Mouse (Mus musculus): Measurements from ENCODE around the gene Vmn1r89. TPM values are rescaled to one million over a fixed set of nuclear protein-coding genes. Genes with fewer than 3 reads are reported as not detected.
A peak's percentile ranks its signal among the peaks of the same experiment; 100 is the strongest.

Gene Vmn1r89
- not detected for total RNA-seq (2021)
- long read RNA-seq, experiment 1 = 0 reads
- long read RNA-seq, experiment 2 = 0 reads

DNA sequence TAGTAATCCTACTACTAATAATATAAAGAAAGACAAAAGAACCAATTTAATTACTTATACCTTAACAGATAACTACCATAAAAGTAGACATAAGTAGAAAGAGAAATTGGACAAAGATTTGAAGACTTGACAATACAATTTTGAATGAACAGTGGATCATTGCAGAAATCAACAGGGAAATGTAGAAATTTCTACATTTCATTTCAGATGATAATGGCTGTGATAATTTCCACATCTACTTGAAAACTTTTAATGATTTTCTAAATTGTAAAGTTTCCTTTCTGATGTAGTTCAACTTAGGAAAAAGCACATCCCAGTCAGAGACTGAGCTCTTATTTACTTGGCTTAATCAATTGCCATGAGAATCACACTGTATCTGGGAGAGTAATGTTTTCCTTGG, at the start of gene Vmn1r89:
Gene Vmn1r89 (plus strand): TSS at position 301 of the 400 bp plus-strand sequence.
- DNase-seq = no peak

DNA sequence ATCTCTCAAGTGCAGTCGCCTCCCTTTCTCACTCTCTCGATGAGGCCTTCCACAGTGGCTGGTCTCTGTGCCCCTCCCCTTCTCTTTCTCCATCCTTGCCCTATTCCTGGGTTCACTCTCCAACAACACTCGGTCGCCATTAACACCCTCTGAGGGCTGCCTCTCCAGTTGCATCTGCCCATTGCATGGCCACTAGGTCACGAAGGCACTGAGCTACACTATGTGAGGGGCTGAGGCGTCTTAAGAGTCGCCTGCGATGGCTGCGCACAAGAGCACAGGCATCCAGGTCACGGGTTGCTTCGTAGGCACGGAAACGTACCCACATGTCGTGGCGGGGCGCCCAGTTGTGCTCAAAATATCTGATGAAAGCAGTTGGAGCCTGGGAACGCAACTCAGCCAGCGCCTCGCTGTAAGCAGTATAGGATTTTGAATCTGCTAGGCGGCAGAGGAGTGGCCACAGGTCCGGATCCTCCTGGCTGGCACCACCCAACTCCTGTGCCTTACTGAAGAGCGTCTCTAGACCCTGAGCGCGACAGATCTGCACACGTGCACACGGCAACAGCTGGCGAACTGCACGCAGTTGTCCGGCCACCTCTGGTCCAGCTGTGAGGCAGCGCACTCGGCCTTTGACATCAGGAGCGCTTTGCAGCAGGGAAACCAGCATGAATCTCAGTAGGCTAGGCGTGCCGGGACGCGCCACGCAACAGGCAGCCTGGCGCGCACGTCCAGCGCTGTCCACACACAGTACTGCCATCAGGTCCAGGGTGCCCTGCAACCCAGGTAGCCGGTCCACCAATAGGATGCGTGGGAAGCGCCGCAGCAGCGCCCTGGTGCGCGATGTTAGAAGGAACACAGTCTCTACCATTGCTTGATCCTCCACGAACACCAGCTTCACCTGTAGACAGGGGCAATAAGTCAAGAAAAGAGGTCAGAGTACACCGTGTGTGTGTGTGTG, 48.2 kb downstream of the Vmn1r89 start:
- DNase-seq = peak in 1 of 2 experiments; percentile 14

DNA sequence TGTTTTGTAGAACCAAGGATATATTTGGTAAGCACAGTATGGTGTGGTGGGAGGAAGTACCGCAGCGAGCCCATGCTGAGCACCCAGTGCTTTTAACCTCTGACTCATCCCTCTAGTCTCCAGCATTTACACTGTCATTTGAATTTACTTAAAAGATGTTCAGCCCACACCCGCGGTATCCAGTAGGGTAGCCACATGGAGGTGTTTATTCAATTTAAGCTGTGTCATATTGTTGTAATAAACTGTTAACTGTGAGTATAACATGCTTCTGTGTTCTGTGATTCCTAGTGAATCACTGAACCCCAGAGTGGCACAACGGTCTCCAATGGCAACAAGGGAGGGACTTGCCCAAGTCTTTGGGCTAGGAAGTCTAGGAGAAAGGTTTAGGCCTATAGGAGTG, 51.0 kb downstream of the Vmn1r89 start:
- DNase-seq = no peak

DNA sequence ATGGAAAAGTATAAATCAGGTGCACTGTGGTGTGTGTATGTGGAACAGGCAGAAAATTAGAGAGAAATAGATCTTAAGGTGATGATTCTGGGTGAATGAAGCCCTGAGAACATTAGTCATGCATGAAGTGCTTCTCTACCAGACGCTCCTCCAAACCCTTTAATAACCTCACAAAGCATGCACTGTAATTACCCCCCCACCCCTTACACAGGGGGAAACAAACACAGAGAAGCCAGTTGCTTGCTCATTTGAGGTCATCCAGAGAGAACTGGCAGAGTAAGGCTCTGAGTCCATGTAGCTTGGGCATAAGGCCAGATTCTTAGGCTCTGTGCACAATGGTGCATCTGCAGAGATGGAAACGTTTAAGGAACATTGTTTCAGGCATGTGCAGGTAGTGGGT, 51.6 kb downstream of the Vmn1r89 start:
- no peak for DNase-seq

DNA sequence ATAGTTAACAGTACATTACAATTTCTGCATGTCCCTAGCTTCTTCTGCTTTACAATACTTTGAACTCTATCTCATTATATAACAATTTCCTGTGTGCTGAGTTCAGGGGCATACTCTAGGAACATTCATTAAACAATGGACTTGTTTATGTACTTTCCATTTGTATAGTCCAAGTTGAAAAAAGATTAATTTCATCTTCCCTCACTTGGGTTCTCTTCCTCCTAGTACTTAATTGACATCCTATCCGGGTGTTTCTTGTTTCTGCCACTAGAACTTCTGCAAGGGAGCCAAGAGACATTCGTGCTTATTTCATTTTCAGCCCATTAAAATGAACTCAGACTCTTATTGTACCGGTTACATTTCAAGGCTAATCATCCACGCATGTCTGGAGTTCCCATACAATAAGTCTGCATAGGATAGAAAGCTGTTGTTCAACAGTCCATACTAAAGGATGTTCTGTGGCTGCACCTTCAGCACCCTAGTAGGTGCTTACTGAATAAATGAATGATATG, 56.0 kb downstream of the Vmn1r89 start:
- no peak for DNase-seq

DNA sequence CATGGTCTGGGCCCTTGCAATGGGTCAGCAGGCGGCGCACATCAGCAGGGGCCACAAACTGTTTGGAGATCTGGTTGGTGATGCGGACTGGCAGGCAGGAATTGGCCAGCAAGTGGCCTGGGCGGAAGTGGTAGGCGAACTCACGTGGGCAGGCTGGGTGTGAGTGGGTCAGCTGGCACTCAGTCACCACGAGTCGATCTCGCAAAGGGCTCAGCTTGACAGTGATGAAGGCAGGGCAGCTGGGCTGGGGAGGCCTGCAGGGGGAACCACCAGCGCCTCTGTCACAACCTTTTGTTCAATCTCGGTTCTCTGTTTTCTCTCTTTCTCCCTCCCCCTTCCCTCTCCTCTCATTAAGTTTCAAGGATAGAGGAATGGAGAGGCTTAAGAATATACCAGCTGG, 56.6 kb downstream of the Vmn1r89 start:
- no peak for DNase-seq

Other genes starting within 250 kb of the Vmn1r89 start
- 1 to 10 TPM; 2.3 to 2.4 TPM for gene Zfp324, start 247.2 kb upstream of the Vmn1r89 start, total RNA-seq (2021)
- gene Zfp446, start 235.2 kb upstream of the Vmn1r89 start, total RNA-seq (2021) = 1 to 10 TPM; 2.1 to 2.2 TPM
- not detected for gene Slc27a5, start 214.8 kb upstream of the Vmn1r89 start, total RNA-seq (2021)
- 10 to 100 TPM; 93.5 to 96.6 TPM for gene Trim28, start 213.9 kb upstream of the Vmn1r89 start, total RNA-seq (2021)
- gene Zbtb45, start 203.0 kb upstream of the Vmn1r89 start, total RNA-seq (2021) = 1 to 10 TPM; 7.3 to 7.4 TPM
- gene Chmp2a, start 178.2 kb upstream of the Vmn1r89 start, total RNA-seq (2021) = 100 to 1,000 TPM; 132 to 164 TPM
- 100 to 1,000 TPM; 177 to 187 TPM for gene Ube2m, start 174.7 kb upstream of the Vmn1r89 start, total RNA-seq (2021)
- under 1 TPM; 0.07 to 0.21 TPM for gene Mzf1, start 158.3 kb upstream of the Vmn1r89 start, total RNA-seq (2021)
- not detected for gene Vmn1r85, start 117.8 kb upstream of the Vmn1r89 start, total RNA-seq (2021)
- gene Vmn1r86, start 93.1 kb upstream of the Vmn1r89 start, total RNA-seq (2021) = not detected
- gene Vmn1r87, start 72.9 kb upstream of the Vmn1r89 start, total RNA-seq (2021) = not detected
- gene Vmn1r88, start 53.5 kb upstream of the Vmn1r89 start, total RNA-seq (2021) = under 1 TPM in 1 of 2 experiments, not detected in 1; 0.05 TPM
- 1 to 10 TPM; 2.6 to 4.8 TPM for gene Lig1, start 64.3 kb downstream of the Vmn1r89 start, total RNA-seq (2021)
- gene Zswim9, start 65.7 kb downstream of the Vmn1r89 start, total RNA-seq (2021) = 10 to 100 TPM in 1 of 2 experiments, 1 to 10 TPM in 1; 9.6 to 11.0 TPM
- gene Pla2g4c, start 111.6 kb downstream of the Vmn1r89 start, total RNA-seq (2021) = under 1 TPM in 1 of 2 experiments, not detected in 1; 0.12 TPM
- gene Cabp5, start 185.1 kb downstream of the Vmn1r89 start, total RNA-seq (2021) = not detected
- not detected for gene Bsph1, start 237.8 kb downstream of the Vmn1r89 start, total RNA-seq (2021)

Data from heart, adult 18-20 months (tissue).